ENCODE assay signal across 14 mouse cellular contexts in genomic region chr3:147153998-147154397, GRCm38 (mm10).
"Had no signal": no experiment of that assay in that cellular context is flagged by ENCODE, and none has a peak within 500 bp of the region (broad histone marks: within the 10 kb centered on the region; RNA-seq: fewer than 3 reads in every experiment).

No protein-coding gene starts in this region.

- H3K27ac ChIP-seq: left cerebral cortex, adult 2 months; liver, embryonic 15.5 days; neural tube, embryonic 13.5 days; stomach, embryonic 15.5 days had no signal

- DNase-seq: kidney, adult 8-10 months; kidney, postnatal 25 days; lung, adult 2 months; lung, postnatal 36 days; midbrain, embryonic 14.5 days; right cerebral cortex, postnatal 14 days; thymus, adult 2 months; thymus, postnatal 25 days had no signal

- ATAC-seq: lung, postnatal 0 days had no signal

- H3K4me1 ChIP-seq: liver, embryonic 15.5 days; neural tube, embryonic 13.5 days; stomach, embryonic 15.5 days had no signal

- H3K9ac ChIP-seq: liver, embryonic 15.5 days; neural tube, embryonic 13.5 days; stomach, embryonic 15.5 days had no signal

- H3K9me3 ChIP-seq: liver, embryonic 15.5 days; neural tube, embryonic 13.5 days; stomach, embryonic 15.5 days had no signal

- H3K36me3 ChIP-seq: liver, embryonic 15.5 days; neural tube, embryonic 13.5 days; stomach, embryonic 15.5 days had no signal

- H3K27me3 ChIP-seq: liver, embryonic 15.5 days; neural tube, embryonic 13.5 days; stomach, embryonic 15.5 days had no signal

- H3K4me2 ChIP-seq: liver, embryonic 11.5 days; liver, embryonic 15.5 days; neural tube, embryonic 13.5 days; stomach, embryonic 15.5 days had no signal

- H3K4me3 ChIP-seq: left cerebral cortex, adult 2 months; liver, embryonic 15.5 days; neural tube, embryonic 13.5 days; stomach, embryonic 15.5 days had no signal
